Mouse (Mus musculus): ENCODE measurements around the gene Camk2b.

- TF ChIP-seq CTCF (conservative IDR thresholded peaks at IDR 0.05; ENCODE audit: insufficient read depth, insufficient read length, low read depth, low read length) (no peak), POLR2A (IDR thresholded peaks at IDR 0.05; ENCODE audit: low read depth, low read length) (no peak)
Observed at GRCm38 (mm10) chr11:5948546-5949250, 117.5 kb downstream of the Camk2b start.
